ENCODE assay signal across 16 mouse cellular contexts in genomic region chr3:86953819-86954218, GRCm38 (mm10). TPM values are rescaled to one million over a fixed set of nuclear protein-coding genes. Genes with fewer than 3 reads are reported as not detected.
A peak's percentile ranks its signal among the peaks of the same experiment; 100 is the strongest.
DNase-seq lines count a peak whose midpoint lies in the region; ATAC-seq and TF ChIP-seq lines count a peak whose summit lies in the region.
"Had no signal": no experiment of that assay in that cellular context is flagged by ENCODE, and none has a peak within 500 bp of the region (broad histone marks: within the 10 kb centered on the region; RNA-seq: fewer than 3 reads in every experiment).

No protein-coding gene starts in this region.

- H3K4me2 ChIP-seq in heart, postnatal 0 days (ENCODE audit: low read depth, low read length): no peak overlapping the region
- H3K4me2 ChIP-seq in liver, postnatal 0 days (ENCODE audit: low read depth, low read length): no peak overlapping the region
- H3K4me2 ChIP-seq in liver, embryonic 12.5 days: no peak overlapping the region
- H3K4me2 ChIP-seq: embryonic facial prominence, embryonic 15.5 days; forebrain, embryonic 12.5 days; heart, embryonic 15.5 days; hindbrain, embryonic 15.5 days; stomach, embryonic 15.5 days had no signal

- H3K36me3 ChIP-seq in heart, postnatal 0 days (replicated peaks; ENCODE audit: control insufficient read depth, insufficient read depth, low read length): no peaks in the 10 kb centered on the region
- no peaks in the 10 kb centered on the region for H3K36me3 ChIP-seq in liver, postnatal 0 days (replicated peaks; ENCODE audit: insufficient read depth, low read length)
- no peaks in the 10 kb centered on the region for H3K36me3 ChIP-seq in liver, embryonic 12.5 days
- no peaks in the 10 kb centered on the region for H3K36me3 ChIP-seq in ES-Bruce4 (ENCODE audit: control insufficient read depth, insufficient read depth, low read length, poor library complexity, severe bottlenecking)
- H3K36me3 ChIP-seq: embryonic facial prominence, embryonic 15.5 days; forebrain, embryonic 12.5 days; heart, embryonic 15.5 days; hindbrain, embryonic 15.5 days; stomach, embryonic 15.5 days had no signal

- peaks cover 9% of the 10 kb centered on the region; the same call in 1 of the 2 replicates for H3K9me3 ChIP-seq in heart, postnatal 0 days (replicated peaks; ENCODE audit: control insufficient read depth, low read length)
- peaks cover 4% of the 10 kb centered on the region; the same call in 1 of the 2 replicates for H3K9me3 ChIP-seq in liver, postnatal 0 days (ENCODE audit: low read length)
- peaks cover 4% of the 10 kb centered on the region for H3K9me3 ChIP-seq in liver, embryonic 12.5 days (replicated peaks)
- 0 out of 2 replicates have a peak, but pooled peaks cover 9% of the 10 kb centered on the region for H3K9me3 ChIP-seq in ES-Bruce4 (replicated peaks; ENCODE audit: control insufficient read depth, insufficient read depth, low read length, poor library complexity, severe bottlenecking)
- H3K9me3 ChIP-seq: hindbrain, embryonic 15.5 days; stomach, embryonic 15.5 days had no signal

- H3K9ac ChIP-seq in heart, postnatal 0 days (replicated peaks; ENCODE audit: low read depth, low read length): no peak overlapping the region
- H3K9ac ChIP-seq in liver, postnatal 0 days (replicated peaks): no peak overlapping the region
- no peak overlapping the region for H3K9ac ChIP-seq in liver, embryonic 12.5 days
- H3K9ac ChIP-seq in ES-Bruce4 (ENCODE audit: low read depth, poor library complexity, severe bottlenecking): no peak overlapping the region
- H3K9ac ChIP-seq: embryonic facial prominence, embryonic 15.5 days; forebrain, embryonic 12.5 days; heart, embryonic 15.5 days; hindbrain, embryonic 15.5 days; stomach, embryonic 15.5 days had no signal

- WGBS in heart, postnatal 0 days: 86% methylated on average over 4 of the region's 4 CpGs
- WGBS in liver, postnatal 0 days (ENCODE audit: insufficient replicate concordance): 76% methylated on average over 4 of the region's 4 CpGs
- WGBS in liver, embryonic 12.5 days (ENCODE audit: insufficient replicate concordance): 71% methylated on average over 4 of the region's 4 CpGs

- H3K4me3 ChIP-seq in heart, postnatal 0 days (ENCODE audit: low read depth, low read length): no peak overlapping the region
- no peak overlapping the region for H3K4me3 ChIP-seq in liver, postnatal 0 days (ENCODE audit: low read depth, low read length)
- no peak overlapping the region for H3K4me3 ChIP-seq in liver, embryonic 12.5 days
- no peak overlapping the region for H3K4me3 ChIP-seq in ES-Bruce4 (ENCODE audit: low read depth, low read length)
- H3K4me3 ChIP-seq: embryonic facial prominence, embryonic 15.5 days; forebrain, embryonic 12.5 days; heart, embryonic 15.5 days; hindbrain, embryonic 15.5 days; myocyte; stomach, embryonic 15.5 days had no signal

- no peak for ATAC-seq in heart, postnatal 0 days (ENCODE audit: insufficient read depth, low read depth)
- ATAC-seq in liver, postnatal 0 days: no peak
- no peak for ATAC-seq in liver, embryonic 12.5 days

- TF ChIP-seq POLR2A in ES-Bruce4 (IDR thresholded peaks at IDR 0.05; ENCODE audit: insufficient read depth, low read length): no peak
- TF ChIP-seq POLR2A in brain, embryonic 14.5 days (IDR thresholded peaks at IDR 0.05; ENCODE audit: borderline replicate concordance, extremely low read depth, insufficient read depth, insufficient read length, poor library complexity, severe bottlenecking): no peak

- no peaks in the 10 kb centered on the region for H3K27me3 ChIP-seq in heart, postnatal 0 days (ENCODE audit: control insufficient read depth, insufficient read depth, low read length)
- H3K27me3 ChIP-seq in liver, postnatal 0 days (ENCODE audit: insufficient read depth, low read length): no peaks in the 10 kb centered on the region
- H3K27me3 ChIP-seq in liver, embryonic 12.5 days (replicated peaks): no peaks in the 10 kb centered on the region
- H3K27me3 ChIP-seq in ES-Bruce4 (ENCODE audit: control insufficient read depth, insufficient read depth, low read length, poor library complexity, severe bottlenecking): no peaks in the 10 kb centered on the region
- H3K27me3 ChIP-seq: embryonic facial prominence, embryonic 15.5 days; forebrain, embryonic 12.5 days; heart, embryonic 15.5 days; hindbrain, embryonic 15.5 days; stomach, embryonic 15.5 days had no signal

- TF ChIP-seq CTCF in heart, postnatal 0 days (IDR thresholded peaks at IDR 0.05; ENCODE audit: low read depth): 0 out of 2 replicates have a peak, but pooled peaks have one; percentile 2
- TF ChIP-seq CTCF in liver, postnatal 0 days (IDR thresholded peaks at IDR 0.05; ENCODE audit: low read depth): peak; percentile 44
- peak; percentile 17 for TF ChIP-seq CTCF in ES-Bruce4 (IDR thresholded peaks at IDR 0.05; ENCODE audit: low read depth, low read length)
- TF ChIP-seq CTCF in brain, embryonic 14.5 days (IDR thresholded peaks at IDR 0.05; ENCODE audit: borderline replicate concordance, extremely low read depth, insufficient read depth, insufficient read length): peak; percentile 24; the same call in 1 of the 2 replicates

- no peak overlapping the region for H3K27ac ChIP-seq in heart, postnatal 0 days (ENCODE audit: low read depth)
- no peak overlapping the region for H3K27ac ChIP-seq in liver, postnatal 0 days (ENCODE audit: low read depth)
- no peak overlapping the region for H3K27ac ChIP-seq in liver, embryonic 12.5 days
- H3K27ac ChIP-seq in ES-Bruce4 (ENCODE audit: insufficient read depth, low read length): no peak overlapping the region
- H3K27ac ChIP-seq: embryonic facial prominence, embryonic 15.5 days; forebrain, embryonic 12.5 days; heart, embryonic 15.5 days; hindbrain, embryonic 15.5 days; stomach, embryonic 15.5 days had no signal

- no peak for DNase-seq in heart, postnatal 0 days (ENCODE audit: low spot score)
- no peak for DNase-seq in heart, postnatal 36 days
- no peak for DNase-seq in liver, postnatal 0 days
- no peak for DNase-seq in brain, embryonic 14.5 days (ENCODE audit: low read depth)
- DNase-seq in layer of hippocampus, adult 11-12 months (ENCODE audit: low spot score): no peak
- DNase-seq: cerebellum, adult 8-10 months; kidney, adult 8-10 months; spleen, adult 18-20 months had no signal

- no peak for TF ChIP-seq EP300 in heart, postnatal 0 days (IDR thresholded peaks at IDR 0.05; ENCODE audit: low read depth)
- TF ChIP-seq EP300 in liver, postnatal 0 days (IDR thresholded peaks at IDR 0.05; ENCODE audit: low read depth): no peak
- no peak for TF ChIP-seq EP300 in ES-Bruce4 (IDR thresholded peaks at IDR 0.05; ENCODE audit: insufficient read depth, low read depth, low read length)

- intact Hi-C loops in heart, postnatal 36 days (cut with DNase I): no loop called here

- H3K4me1 ChIP-seq in heart, postnatal 0 days (ENCODE audit: control insufficient read depth, insufficient read depth): no peaks in the 10 kb centered on the region
- H3K4me1 ChIP-seq in liver, postnatal 0 days (ENCODE audit: insufficient read depth): no peaks in the 10 kb centered on the region
- H3K4me1 ChIP-seq in liver, embryonic 12.5 days: no peaks in the 10 kb centered on the region
- H3K4me1 ChIP-seq in ES-Bruce4 (ENCODE audit: control insufficient read depth, insufficient read depth, low read length): no peaks in the 10 kb centered on the region
- H3K4me1 ChIP-seq: embryonic facial prominence, embryonic 15.5 days; forebrain, embryonic 12.5 days; heart, embryonic 15.5 days; hindbrain, embryonic 15.5 days; stomach, embryonic 15.5 days had no signal

RNA-seq across cellular contexts. Expression of gene Dclk2, which starts 33.2 kb away (rescaled TPM):
- 5.2 and 9.2 TPM in 2 replicates for total RNA-seq in heart, postnatal 0 days (2014; rRNA removed; ENCODE audit: low replicate concordance)
- 1.3 TPM in 2 replicates for polyA plus RNA-seq in heart, postnatal 0 days (2015; fragmentation: Nextera tagmentation; extraction: Ambion mirVana)
- 1 to 10 TPM in 1 of 2 experiments, under 1 TPM in 1; 1.00 to 1.6 TPM for total RNA-seq in heart, postnatal 36 days (2021)
- 5.7 and 5.9 TPM in 2 replicates for polyA plus RNA-seq in liver, postnatal 0 days (2015; fragmentation: Nextera tagmentation; extraction: Ambion mirVana)
- polyA plus RNA-seq in liver, embryonic 12.5 days (2016; fragmentation: Nextera tagmentation; extraction: Ambion mirVana): 11.1 and 11.3 TPM in 2 replicates
- 20.7 and 20.9 TPM in 2 replicates for polyA plus RNA-seq in ES-Bruce4 (2011; ENCODE audit: insufficient read depth, insufficient read length, low read depth, missing spikeins)
- 190 and 227 TPM in 2 replicates for polyA plus RNA-seq in brain, embryonic 14.5 days (2012; rRNA removed)

RNA-seq across cellular contexts. Expression of gene Cd1d1, which starts 45.4 kb away (rescaled TPM):
- total RNA-seq in heart, postnatal 0 days (2014; rRNA removed; ENCODE audit: low replicate concordance): 43.5 and 50.5 TPM in 2 replicates
- polyA plus RNA-seq in heart, postnatal 0 days (2015; fragmentation: Nextera tagmentation; extraction: Ambion mirVana): 59.6 and 62.7 TPM in 2 replicates
- 1 to 10 TPM; 2.5 to 3.2 TPM for total RNA-seq in heart, postnatal 36 days (2021)
- 42.3 and 43.5 TPM in 2 replicates for polyA plus RNA-seq in liver, postnatal 0 days (2015; fragmentation: Nextera tagmentation; extraction: Ambion mirVana)
- 8.7 and 10.2 TPM in 2 replicates for polyA plus RNA-seq in liver, embryonic 12.5 days (2016; fragmentation: Nextera tagmentation; extraction: Ambion mirVana)
- polyA plus RNA-seq in ES-Bruce4 (2011; ENCODE audit: insufficient read depth, insufficient read length, low read depth, missing spikeins): 1.9 and 2.8 TPM in 2 replicates
- polyA plus RNA-seq in brain, embryonic 14.5 days (2012; rRNA removed): 47.8 and 78.6 TPM in 2 replicates
